Mouse (Mus musculus) heart, adult 2 months (tissue): Measurements from ENCODE around the gene Gm4491. TPM values are rescaled to one million over a fixed set of nuclear protein-coding genes. Genes with fewer than 3 reads are reported as not detected.
A peak's percentile ranks its signal among the peaks of the same experiment; 100 is the strongest.

Experiments
- DNase-seq, 2 experiments: peaks; one replicate each; pipeline ENCODE4 v3.0.0; 2021
- H3K27ac ChIP-seq: fragments of 200-600 bp; 2 replicates; pipeline ENCODE4 v1.8.1; 2022
- H3K27me3 ChIP-seq: fragments of 200-500 bp; 2 replicates; pipeline ENCODE4 v1.6.1; 2012; ENCODE audit warnings: mild to moderate bottlenecking, low read length, inconsistent platforms, mixed read lengths; ENCODE audit not compliant: control insufficient read depth, insufficient read depth
- H3K36me3 ChIP-seq: fragments of 200-500 bp; 2 replicates; pipeline ENCODE4 v1.6.1; 2012; ENCODE audit warnings: low read length, inconsistent platforms; ENCODE audit not compliant: control insufficient read depth, insufficient read depth
- H3K4me1 ChIP-seq: fragments of 200-500 bp; 2 replicates; pipeline ENCODE4 v1.6.1; 2011; ENCODE audit warnings: low read length; ENCODE audit not compliant: control insufficient read depth, insufficient read depth
- H3K4me3 ChIP-seq: fragments of 200-600 bp; 2 replicates; pipeline ENCODE4 v1.8.1; 2022
- H3K79me2 ChIP-seq: fragments of 200-500 bp; replicated peaks from 2 replicates; pipeline ENCODE4 v1.6.1; 2012; ENCODE audit warnings: mild to moderate bottlenecking, inconsistent platforms, low read length, moderate library complexity, mixed read lengths; ENCODE audit not compliant: control insufficient read depth, insufficient read depth
- H3K9ac ChIP-seq: fragments of 200-500 bp; 2 replicates; pipeline ENCODE4 v1.6.1; 2012; ENCODE audit warnings: low read depth, mild to moderate bottlenecking, control low read depth, inconsistent platforms, low read length, mixed read lengths
- CTCF ChIP-seq: fragments of 200-600 bp; IDR thresholded peaks from 2 replicates; pipeline ENCODE4 v1.8.1; 2022; ENCODE audit warnings: antibody characterized with exemption, mild to moderate bottlenecking, moderate library complexity
- EP300 ChIP-seq: fragments of 200-500 bp; IDR thresholded peaks from 2 replicates; pipeline ENCODE4 v1.6.1; 2011; ENCODE audit warnings: low read depth, low read length, control low read depth; ENCODE audit not compliant: insufficient read depth
- POLR2A ChIP-seq: fragments of 200-500 bp; IDR thresholded peaks from 2 replicates; pipeline ENCODE4 v1.6.1; 2011; ENCODE audit warnings: mild to moderate bottlenecking, low read depth, low read length, control low read depth; ENCODE audit not compliant: insufficient read depth
- WGBS: fragments of 180-500 bp; shearing (Covaris S2); methylation state at CpG from one replicate; pipeline ENCODE4 v1.1.7; 2018; 5-methylcytosine and 5-hydroxymethylcytosine counted together
- intact Hi-C: fragments of 180-260 bp; cut with DNase I; formaldehyde crosslinking; loops from one replicate; pipeline ENCODE4 v1.15.1; 2025
- polyA plus RNA-seq: library from polyadenylated mRNA; depleted of rRNA; stranded (reverse); fragments of >200 nt; gene quantifications from 2 replicates; pipeline ENCODE4 v1.2.3, GENCODE M21; 2012
- total RNA-seq, 2 experiments: library from RNA; stranded (reverse); gene quantifications; 2 replicates each; pipeline ENCODE4 v1.2.3; 2021

Gm4491 gene
- total and polyA plus RNA-seq, 3 experiments = not detected

- Histone ChIP-seq H3K4me1 (no peaks in the 10 kb centered on the region), H3K9ac (no peak overlapping the region), H3K36me3 (no peaks in the 10 kb centered on the region), H3K4me3 (no peak overlapping the region), H3K27ac (no peak overlapping the region), H3K27me3 (no peaks in the 10 kb centered on the region), H3K79me2 (no peaks in the 10 kb centered on the region)
- no peak for DNase-seq
- 53% methylated on average over 4 of the region's 4 CpGs for WGBS
- intact Hi-C loops = loop anchor here (10.0 kb wide), 1 partner anchor 549 kb away; no protein-coding TSS in a partner anchor
- TF ChIP-seq POLR2A (no peak), EP300 (no peak), CTCF (no peak)
Observed at GRCm38 (mm10) chr14:57095855-57096254, 19.8 kb downstream of the Gm4491 start.

GRCm38 (mm10) chr14:57093029-57093428 lies 22.7 kb downstream of the Gm4491 start:
- no peak overlapping the region for H3K9ac ChIP-seq
- H3K4me3 ChIP-seq = no peak overlapping the region
- H3K27me3 ChIP-seq = no peaks in the 10 kb centered on the region
- H3K4me1 ChIP-seq = no peaks in the 10 kb centered on the region
- H3K36me3 ChIP-seq = no peaks in the 10 kb centered on the region
- TF ChIP-seq CTCF (peak; percentile 65), EP300 (no peak)
- no peaks in the 10 kb centered on the region for H3K79me2 ChIP-seq
- 7% methylated on average over 8 of the region's 8 CpGs for WGBS
- peak; percentile 13 to 28 for DNase-seq
- H3K27ac ChIP-seq = no peak overlapping the region
- intact Hi-C loops = loop anchor here (5.0 to 10.0 kb wide), 2 partner anchors 269 to 552 kb away; no protein-coding TSS in a partner anchor

- 70% methylated on average over 2 of the region's 2 CpGs for WGBS
- Histone ChIP-seq H3K79me2 (no peaks in the 10 kb centered on the region), H3K36me3 (no peaks in the 10 kb centered on the region), H3K4me3 (no peak overlapping the region), H3K4me1 (peaks cover 4% of the 10 kb centered on the region), H3K27me3 (no peaks in the 10 kb centered on the region), H3K27ac (no peak overlapping the region), H3K9ac (no peak overlapping the region)
- DNase-seq = no peak
- intact Hi-C loops = loop anchor here (5.0 to 10.0 kb wide), 2 partner anchors 272 to 555 kb away; no protein-coding TSS in a partner anchor
- TF ChIP-seq CTCF (no peak), EP300 (no peak), POLR2A (no peak)
Observed at GRCm38 (mm10) chr14:57090001-57090400, 25.7 kb downstream of the Gm4491 start.

- no peak for DNase-seq
- intact Hi-C loops = no loop called here
- Histone ChIP-seq H3K79me2 (no peaks in the 10 kb centered on the region), H3K4me1 (peaks cover 4% of the 10 kb centered on the region), H3K27me3 (no peaks in the 10 kb centered on the region), H3K27ac (no peak overlapping the region), H3K4me3 (no peak overlapping the region), H3K9ac (no peak overlapping the region), H3K36me3 (no peaks in the 10 kb centered on the region)
- TF ChIP-seq POLR2A (no peak), CTCF (no peak), EP300 (no peak)
- 86% methylated on average over 7 of the region's 7 CpGs for WGBS
Observed at GRCm38 (mm10) chr14:57089107-57089506, 26.6 kb downstream of the Gm4491 start.

- DNase-seq = no peak
- Histone ChIP-seq H3K36me3 (no peaks in the 10 kb centered on the region), H3K9ac (no peak overlapping the region), H3K4me1 (peaks cover 4% of the 10 kb centered on the region), H3K4me3 (no peak overlapping the region), H3K79me2 (no peaks in the 10 kb centered on the region), H3K27me3 (no peaks in the 10 kb centered on the region), H3K27ac (no peak overlapping the region)
- intact Hi-C loops = no loop called here
- TF ChIP-seq EP300 (no peak), CTCF (no peak), POLR2A (no peak)
- 35% methylated on average over 11 of the region's 11 CpGs for WGBS
Observed at GRCm38 (mm10) chr14:57084180-57084668, 31.5 kb downstream of the Gm4491 start.

GRCm38 (mm10) chr14:57082863-57083262 lies 32.8 kb downstream of the Gm4491 start:
- intact Hi-C loops = no loop called here
- H3K27me3 ChIP-seq = no peaks in the 10 kb centered on the region
- 94% methylated on average over 1 of the region's 1 CpGs for WGBS
- H3K27ac ChIP-seq = no peak overlapping the region
- no peak for DNase-seq
- H3K9ac ChIP-seq = no peak overlapping the region
- no peak for TF ChIP-seq POLR2A
- TF ChIP-seq EP300 = no peak
- no peak for TF ChIP-seq CTCF
- no peaks in the 10 kb centered on the region for H3K36me3 ChIP-seq
- no peak overlapping the region for H3K4me3 ChIP-seq
- H3K79me2 ChIP-seq = no peaks in the 10 kb centered on the region
- H3K4me1 ChIP-seq = peaks cover 4% of the 10 kb centered on the region
